Comparison of ENCODE assay signal across 11 mouse cellular contexts in the genomic region with DNA sequence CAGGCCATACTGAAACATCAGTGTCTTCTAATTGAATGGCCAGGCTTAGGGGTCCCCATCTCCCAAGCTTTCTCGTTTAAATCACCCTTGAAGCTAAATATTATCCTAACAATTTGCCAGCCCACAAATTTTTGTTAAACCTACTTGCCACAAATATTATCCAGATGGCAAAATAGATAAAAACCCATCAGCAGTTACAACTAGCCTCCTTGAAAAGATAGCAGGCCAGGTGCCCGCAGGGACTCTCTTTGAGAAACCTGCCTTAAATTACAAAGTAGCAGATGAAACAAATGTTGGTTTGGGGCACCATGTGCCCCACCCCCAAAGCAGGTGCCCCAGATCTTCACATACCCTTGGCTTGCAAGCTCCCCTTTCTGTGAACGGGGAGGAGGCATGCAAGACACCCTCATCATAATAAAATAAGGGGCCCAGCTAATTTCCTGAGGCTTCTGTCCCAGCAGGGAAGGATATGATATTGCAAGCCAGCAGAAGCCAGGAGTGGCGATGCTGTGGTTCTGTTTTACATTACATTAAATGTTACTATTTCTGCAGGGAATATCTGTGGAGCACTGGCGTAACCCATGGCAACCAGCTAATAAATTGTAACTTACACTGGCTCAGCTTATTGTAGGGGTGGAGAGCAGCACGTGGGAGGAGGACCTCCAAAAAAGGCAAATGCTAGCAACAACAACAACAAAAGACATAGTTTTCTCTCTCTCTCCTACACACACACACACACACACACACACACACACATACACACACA. TPM values are rescaled to one million over a fixed set of nuclear protein-coding genes. Genes with fewer than 3 reads are reported as not detected.
DNase-seq lines count a peak whose midpoint lies in the region; ATAC-seq and TF ChIP-seq lines count a peak whose summit lies in the region.
"Had no signal": no experiment of that assay in that cellular context is flagged by ENCODE, and none has a peak within 500 bp of the region (broad histone marks: within the 10 kb centered on the region; RNA-seq: fewer than 3 reads in every experiment).

No protein-coding gene starts in this region.

- no peak overlapping the region for H3K4me2 ChIP-seq in forebrain, embryonic 11.5 days (ENCODE audit: low read depth, low read length, severe bottlenecking)
- H3K4me2 ChIP-seq in liver, embryonic 16.5 days (ENCODE audit: low read depth, low read length): no peak overlapping the region

- no peak overlapping the region for H3K9ac ChIP-seq in forebrain, embryonic 11.5 days (ENCODE audit: low read length)
- H3K9ac ChIP-seq in liver, embryonic 16.5 days (ENCODE audit: low read depth, low read length): no peak overlapping the region

- no peaks in the 10 kb centered on the region for H3K27me3 ChIP-seq in forebrain, embryonic 11.5 days (ENCODE audit: control insufficient read depth, insufficient read depth, low read length)
- peaks cover 6% of the 10 kb centered on the region; the same call in 1 of the 2 replicates for H3K27me3 ChIP-seq in forebrain, embryonic 10.5 days (ENCODE audit: poor library complexity, severe bottlenecking)
- H3K27me3 ChIP-seq in thymus, adult 2 months (ENCODE audit: control insufficient read depth, insufficient read depth, low read length): no peaks in the 10 kb centered on the region
- no peaks in the 10 kb centered on the region for H3K27me3 ChIP-seq in liver, embryonic 16.5 days (ENCODE audit: control insufficient read depth, insufficient read depth, low read depth, low read length)

- peak; percentile 50 for DNase-seq in forebrain, embryonic 11.5 days (ENCODE audit: low spot score)
- no peak for DNase-seq in forebrain, embryonic 10.5 days (ENCODE audit: extremely low spot score, low spot score)
- peak; percentile 56 for DNase-seq in thymus, postnatal 0 days (ENCODE audit: low spot score)
- DNase-seq in thymus, adult 2 months: no peak
- DNase-seq in c-Kit-positive CD71-positive TER-119-positive erythroid progenitor cells, embryonic 14.5 days (ENCODE audit: low spot score): no peak
- no peak for DNase-seq in lung, postnatal 25 days (ENCODE audit: low spot score)
- no peak for DNase-seq in layer of hippocampus, postnatal 25 days (ENCODE audit: extremely low spot score in 1 of 2, low spot score in 1 of 2)
- DNase-seq: cerebellum, adult 9-10 months; kidney, adult 8-10 months; retina, postnatal 1 day had no signal

- H3K4me1 ChIP-seq in forebrain, embryonic 11.5 days (replicated peaks; ENCODE audit: control insufficient read depth, insufficient read depth, low read length): peaks cover 6% of the 10 kb centered on the region; the same call in 1 of the 2 replicates
- H3K4me1 ChIP-seq in forebrain, embryonic 10.5 days: peaks cover 25% of the 10 kb centered on the region
- H3K4me1 ChIP-seq in thymus, adult 2 months (replicated peaks; ENCODE audit: control insufficient read depth, insufficient read depth, low read length): peaks cover 17% of the 10 kb centered on the region
- H3K4me1 ChIP-seq in liver, embryonic 16.5 days (ENCODE audit: control insufficient read depth, low read depth, low read length): peaks cover 28% of the 10 kb centered on the region

- no peaks in the 10 kb centered on the region for H3K9me3 ChIP-seq in forebrain, embryonic 11.5 days (ENCODE audit: control insufficient read depth, low read length)
- no peaks in the 10 kb centered on the region for H3K9me3 ChIP-seq in forebrain, embryonic 10.5 days
- H3K9me3 ChIP-seq in liver, embryonic 16.5 days (replicated peaks; ENCODE audit: control insufficient read depth, low read length): 0 out of 2 replicates have a peak, but pooled peaks cover 2% of the 10 kb centered on the region

- no peak overlapping the region for H3K27ac ChIP-seq in forebrain, embryonic 11.5 days (ENCODE audit: low read depth, low read length)
- no peak overlapping the region for H3K27ac ChIP-seq in forebrain, embryonic 10.5 days
- H3K27ac ChIP-seq in thymus, adult 2 months (ENCODE audit: control insufficient read depth, insufficient read depth, low read length): no peak overlapping the region
- H3K27ac ChIP-seq in liver, embryonic 16.5 days (ENCODE audit: low read length): peak overlapping the region; percentile 53

- no peak for ATAC-seq in forebrain, embryonic 11.5 days (replicated peaks; ENCODE audit: low FRiP score)
- no peak for ATAC-seq in liver, embryonic 16.5 days (ENCODE audit: low read depth)

- no peak overlapping the region for H3K4me3 ChIP-seq in forebrain, embryonic 11.5 days (ENCODE audit: low read depth, low read length)
- no peak overlapping the region for H3K4me3 ChIP-seq in forebrain, embryonic 10.5 days
- H3K4me3 ChIP-seq in thymus, adult 2 months (ENCODE audit: control insufficient read depth, insufficient read depth, low read length): no peak overlapping the region
- H3K4me3 ChIP-seq in liver, embryonic 16.5 days (ENCODE audit: low read depth, low read length): no peak overlapping the region

- no peak for TF ChIP-seq POLR2A in thymus, adult 2 months (IDR thresholded peaks at IDR 0.05; ENCODE audit: control insufficient read depth, extremely low read depth, insufficient read depth, low read length, poor library complexity)

- H3K36me3 ChIP-seq in forebrain, embryonic 11.5 days (ENCODE audit: control insufficient read depth, insufficient read depth, low read length): no peaks in the 10 kb centered on the region
- no peaks in the 10 kb centered on the region for H3K36me3 ChIP-seq in forebrain, embryonic 10.5 days (replicated peaks)
- no peaks in the 10 kb centered on the region for H3K36me3 ChIP-seq in thymus, adult 2 months (ENCODE audit: control insufficient read depth, insufficient read depth, low read length)
- no peaks in the 10 kb centered on the region for H3K36me3 ChIP-seq in liver, embryonic 16.5 days (ENCODE audit: control insufficient read depth, insufficient read depth)

- WGBS in forebrain, embryonic 11.5 days: 59% methylated on average over 6 of the region's 6 CpGs
- 64% methylated on average over 6 of the region's 6 CpGs for WGBS in forebrain, embryonic 10.5 days
- 64% methylated on average over 6 of the region's 6 CpGs for whole genome bisulfite sequencing in thymus, adult 2 months
- 29% methylated on average over 6 of the region's 6 CpGs for WGBS in liver, embryonic 16.5 days (ENCODE audit: insufficient replicate concordance)

- TF ChIP-seq CTCF in thymus, adult 2 months (IDR thresholded peaks at IDR 0.05; ENCODE audit: borderline replicate concordance, control insufficient read depth, extremely low read depth, insufficient read depth, low read length, poor library complexity): no peak

RNA-seq across cellular contexts. Expression of a gene that starts 27.2 kb away (rescaled TPM):
- polyA plus RNA-seq in forebrain, embryonic 11.5 days (2014; fragmentation: Nextera tagmentation; extraction: Ambion mirVana): 19.1 and 19.3 TPM in 2 replicates
- polyA plus RNA-seq in forebrain, embryonic 10.5 days (2016; fragmentation: Nextera tagmentation; extraction: Ambion mirVana): 24.3 and 25.4 TPM in 2 replicates
- 28.8 and 35.7 TPM in 2 replicates for polyA plus RNA-seq in thymus, postnatal 0 days (2015; fragmentation: Nextera tagmentation; extraction: Ambion mirVana)
- polyA plus RNA-seq in thymus, adult 2 months (2012; rRNA removed): 8.6 and 9.7 TPM in 2 replicates
- polyA plus RNA-seq in liver, embryonic 16.5 days (2015; fragmentation: Nextera tagmentation; extraction: Ambion mirVana): 3.8 and 4.3 TPM in 2 replicates
- total RNA-seq in layer of hippocampus, postnatal 25 days (2021): 10 to 100 TPM; 18.8 to 24.3 TPM

Comparison
In these comparisons a context has a peak if more than half of its experiments do, and no peak if none do; other contexts are left out.
1. DNase-seq: peak in forebrain, embryonic 11.5 days (single experiment) and thymus, postnatal 0 days (single experiment); none in forebrain, embryonic 10.5 days (single experiment), thymus, adult 2 months (single experiment), c-Kit-positive CD71-positive TER-119-positive erythroid progenitor cells, embryonic 14.5 days (single experiment), lung, postnatal 25 days (single experiment) and layer of hippocampus, postnatal 25 days (0 of 2).